Mouse (Mus musculus) left cerebral cortex, adult 2 months (tissue): ENCODE measurements around the gene Fgfr4. TPM values are rescaled to one million over a fixed set of nuclear protein-coding genes. Genes with fewer than 3 reads are reported as not detected.
A peak's percentile ranks its signal among the peaks of the same experiment; 100 is the strongest.

Experiments used
- DNase-seq, 2 experiments: peaks; one replicate each; pipeline ENCODE4 v3.0.0; 2021 to 2022; ENCODE audit warnings: low spot score in 2 of 2, mixed read lengths in 1 of 2; ENCODE audit errors: extremely low spot score in 1 of 2
- H3K27ac ChIP-seq: fragments of 200-600 bp; 2 replicates; pipeline ENCODE4 v1.8.1; 2022
- H3K4me3 ChIP-seq: fragments of 200-600 bp; 2 replicates; pipeline ENCODE4 v1.8.1; 2022
- CTCF ChIP-seq: fragments of 200-600 bp; IDR thresholded peaks from 2 replicates; pipeline ENCODE4 v1.8.1; 2022; ENCODE audit warnings: antibody characterized with exemption, mild to moderate bottlenecking, moderate library complexity
- intact Hi-C: fragments of 180-260 bp; cut with DNase I; formaldehyde crosslinking; loops from one replicate; pipeline ENCODE4 v1.15.1; 2025
- total RNA-seq, 2 experiments: library from RNA; stranded (reverse); gene quantifications; 2 replicates each; pipeline ENCODE4 v1.2.3; 2021

The Fgfr4 gene
- total RNA-seq, 2 experiments from 2014 or later: 0.36 to 0.40 TPM

- intact Hi-C loops: no loop called here
- Histone ChIP-seq H3K4me3 (peak overlapping the region; percentile 81), H3K27ac (peak overlapping the region; percentile 98)
- TF ChIP-seq CTCF: no peak
- DNase-seq: no peak
These were observed 60.8 kb downstream of the Fgfr4 start for GRCm38 (mm10) chr13:55213138-55213806.

Other genes with a start within 250 kb of the Fgfr4 start
- gene Unc5a, start 203.2 kb upstream of the Fgfr4 start, total RNA-seq: 100 to 1,000 TPM; 110 to 116 TPM
- 1 to 10 TPM; 1.2 to 1.3 TPM for gene Hk3, start 131.3 kb upstream of the Fgfr4 start, total RNA-seq
- 10 to 100 TPM; 22.6 to 27.5 TPM for gene Uimc1, start 52.3 kb upstream of the Fgfr4 start, total RNA-seq
- gene Zfp346, start 47.3 kb upstream of the Fgfr4 start, total RNA-seq: 10 to 100 TPM; 37.6 to 47.8 TPM
- gene Gm17617, start 19.1 kb upstream of the Fgfr4 start, total RNA-seq: not detected
- 100 to 1,000 TPM; 116 to 118 TPM for gene Nsd1, start 57.1 kb downstream of the Fgfr4 start, total RNA-seq
- 100 to 1,000 TPM; 161 to 170 TPM for gene Prelid1, start 167.9 kb downstream of the Fgfr4 start, total RNA-seq
- 10 to 100 TPM; 83.8 to 87.0 TPM for gene Rab24, start 169.3 kb downstream of the Fgfr4 start, total RNA-seq
- 1 to 10 TPM in 1 of 2 experiments, under 1 TPM in 1; 0.86 to 1.7 TPM for gene Mxd3, start 177.2 kb downstream of the Fgfr4 start, total RNA-seq
- gene Lman2, start 210.1 kb downstream of the Fgfr4 start, total RNA-seq: 10 to 100 TPM; 57.8 to 60.4 TPM
- gene Rgs14, start 217.1 kb downstream of the Fgfr4 start, total RNA-seq: 10 to 100 TPM; 52.4 to 58.2 TPM
- under 1 TPM; 0.25 to 0.49 TPM for gene Slc34a1, start 245.5 kb downstream of the Fgfr4 start, total RNA-seq